Mouse (Mus musculus) heart, embryonic 10.5 days (tissue): ENCODE data around the gene Gimap1. TPM values are rescaled to one million over a fixed set of nuclear protein-coding genes. Genes with fewer than 3 reads are reported as not detected.

Source experiments
- DNase-seq: peaks from one replicate; pipeline ENCODE4 v3.0.0-alpha.2; 2017; ENCODE audit warnings: low spot score
- H3K27ac ChIP-seq: fragments of 300-500 bp; sonication (generic); 2 replicates; pipeline ENCODE4 v1.5.1; 2016; ENCODE audit warnings: mild to moderate bottlenecking
- H3K27me3 ChIP-seq: fragments of 300-500 bp; sonication (generic); 2 replicates; pipeline ENCODE4 v1.6.1; 2016; ENCODE audit warnings: mild to moderate bottlenecking; ENCODE audit not compliant: poor library complexity, insufficient read depth, severe bottlenecking
- H3K36me3 ChIP-seq: fragments of 300-500 bp; sonication (generic); 2 replicates; pipeline ENCODE4 v1.6.1; 2016; ENCODE audit warnings: mild to moderate bottlenecking, moderate library complexity
- H3K4me1 ChIP-seq: fragments of 300-500 bp; sonication (generic); 2 replicates; pipeline ENCODE4 v1.6.1; 2016; ENCODE audit warnings: mild to moderate bottlenecking
- H3K4me3 ChIP-seq: fragments of 300-500 bp; sonication (generic); 2 replicates; pipeline ENCODE4 v1.5.1; 2016; ENCODE audit warnings: mild to moderate bottlenecking, moderate library complexity
- H3K9me3 ChIP-seq: fragments of 300-500 bp; sonication (generic); 2 replicates; pipeline ENCODE4 v1.6.1; 2016; ENCODE audit warnings: mild to moderate bottlenecking, moderate library complexity
- WGBS: fragments of 180-500 bp; shearing (Covaris S2); methylation state at CpG from one replicate; pipeline ENCODE4 v1.1.7; 2016; 5-methylcytosine and 5-hydroxymethylcytosine counted together
- polyA plus RNA-seq: library from polyadenylated mRNA; unstranded; fragments of >200 nt; fragmentation: Nextera tagmentation; extraction: Ambion mirVana; gene quantifications from 2 replicates; pipeline ENCODE4 v1.2.1, GENCODE M21; 2016

Gene Gimap1
- polyA plus RNA-seq, 1 experiment from 2014 or later = 14.6 TPM

DNA sequence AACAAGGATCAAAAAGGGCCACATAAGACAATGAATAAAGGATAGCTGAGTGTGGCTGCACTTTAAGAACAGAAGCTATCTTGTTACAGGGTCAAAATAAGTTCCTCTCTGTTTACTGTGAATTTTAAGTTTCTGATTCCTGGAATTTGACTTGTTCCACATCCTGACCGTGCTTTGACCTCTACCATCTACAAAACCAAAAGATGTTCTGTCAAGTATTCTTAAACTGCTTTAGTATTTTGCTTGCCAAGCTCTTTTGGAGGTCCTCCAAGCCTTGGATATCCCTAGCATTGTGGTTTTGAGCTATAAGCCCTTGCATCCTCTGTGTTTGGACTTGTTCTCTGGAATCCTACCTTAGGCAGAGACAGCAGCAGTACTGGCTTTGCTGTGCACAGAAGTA is 46.3 kb downstream of the Gimap1 start:
- 70% methylated on average over 1 of the region's 1 CpGs for WGBS
- DNase-seq = no peak
- Histone ChIP-seq H3K4me3 (no peak overlapping the region), H3K36me3 (no peaks in the 10 kb centered on the region), H3K9me3 (no peaks in the 10 kb centered on the region), H3K4me1 (no peaks in the 10 kb centered on the region), H3K27ac (no peak overlapping the region), H3K27me3 (no peaks in the 10 kb centered on the region)

DNA sequence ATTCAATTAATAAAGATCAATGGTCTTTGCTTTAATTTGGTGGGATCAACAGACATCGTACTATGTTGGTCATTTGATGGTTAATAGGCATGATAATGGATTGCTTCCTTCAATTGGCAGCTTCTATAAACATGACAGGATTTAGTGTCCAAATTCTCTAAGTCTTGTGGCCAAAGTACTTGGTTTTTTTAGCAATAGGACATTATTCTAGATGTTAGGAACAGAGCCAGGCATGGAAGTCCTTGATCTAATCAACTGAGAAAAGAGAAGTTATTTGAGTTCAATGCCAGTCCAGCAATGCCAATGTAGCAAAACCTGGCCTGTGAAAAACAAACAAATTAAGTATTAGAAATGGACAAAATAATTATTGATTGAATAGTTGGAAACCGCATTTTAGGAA is 46.7 kb downstream of the Gimap1 start:
- no peaks in the 10 kb centered on the region for H3K27me3 ChIP-seq
- H3K4me1 ChIP-seq = no peaks in the 10 kb centered on the region
- H3K36me3 ChIP-seq = no peaks in the 10 kb centered on the region
- H3K9me3 ChIP-seq = no peaks in the 10 kb centered on the region
- no peak overlapping the region for H3K27ac ChIP-seq
- no peak for DNase-seq
- H3K4me3 ChIP-seq = no peak overlapping the region
- 78% methylated on average over 2 of the region's 2 CpGs for WGBS

DNA sequence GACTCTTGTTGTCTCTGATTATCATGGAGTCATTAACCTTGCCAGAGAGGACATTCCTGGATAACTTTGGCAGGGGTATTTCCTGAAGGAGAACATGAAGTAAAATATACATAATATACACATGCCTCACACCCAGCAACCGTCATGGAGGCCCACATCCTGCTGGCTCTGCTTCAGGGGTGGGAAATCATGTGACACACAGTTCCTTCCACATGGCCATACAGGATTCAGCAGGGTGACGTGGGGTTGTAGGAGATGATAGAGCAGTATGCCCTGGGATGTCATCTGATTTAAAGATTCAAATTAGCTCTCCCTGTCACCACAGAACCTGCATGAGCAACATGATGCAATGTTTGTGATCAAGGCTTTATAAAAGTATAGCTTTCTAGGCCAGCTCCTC is 49.0 kb downstream of the Gimap1 start:
- H3K4me3 ChIP-seq = no peak overlapping the region
- no peak for DNase-seq
- H3K4me1 ChIP-seq = no peaks in the 10 kb centered on the region
- 68% methylated on average over 2 of the region's 2 CpGs for WGBS
- no peak overlapping the region for H3K27ac ChIP-seq
- no peaks in the 10 kb centered on the region for H3K9me3 ChIP-seq
- no peaks in the 10 kb centered on the region for H3K27me3 ChIP-seq
- no peaks in the 10 kb centered on the region for H3K36me3 ChIP-seq

Other genes starting within 250 kb of the Gimap1 start
- 21.1 and 26.6 TPM in 2 replicates for gene Atp6v0e2, start 201.4 kb upstream of the Gimap1 start, polyA plus RNA-seq
- 9.5 and 12.9 TPM in 2 replicates for gene Lrrc61, start 184.3 kb upstream of the Gimap1 start, polyA plus RNA-seq
- 10.5 and 18.2 TPM in 2 replicates for gene Rarres2, start 166.3 kb upstream of the Gimap1 start, polyA plus RNA-seq
- gene Gm45021, start 149.4 kb upstream of the Gimap1 start, polyA plus RNA-seq = not detected in 2 replicates
- gene Repin1, start 145.2 kb upstream of the Gimap1 start, polyA plus RNA-seq = 31.9 and 33.2 TPM in 2 replicates
- 0.49 TPM in 1 of 2 replicates, not detected in the other for gene Gm44965, start 145.1 kb upstream of the Gimap1 start, polyA plus RNA-seq
- gene Zfp775, start 137.0 kb upstream of the Gimap1 start, polyA plus RNA-seq = 7.7 and 8.9 TPM in 2 replicates
- 0.90 and 1.6 TPM in 2 replicates for gene AI854703, start 112.3 kb upstream of the Gimap1 start, polyA plus RNA-seq
- 0.70 and 0.87 TPM in 2 replicates for gene Gimap8, start 91.8 kb upstream of the Gimap1 start, polyA plus RNA-seq
- 7.4 and 8.7 TPM in 2 replicates for gene Gimap9, start 62.9 kb upstream of the Gimap1 start, polyA plus RNA-seq
- gene Gimap4, start 54.5 kb upstream of the Gimap1 start, polyA plus RNA-seq = 6.4 and 10.6 TPM in 2 replicates
- 21.3 and 26.0 TPM in 2 replicates for gene Gimap6, start 30.8 kb upstream of the Gimap1 start, polyA plus RNA-seq
- gene Gm28053, start 20.4 kb upstream of the Gimap1 start, polyA plus RNA-seq = 1.9 and 2.5 TPM in 2 replicates
- gene Gimap7, start 20.4 kb upstream of the Gimap1 start, polyA plus RNA-seq = not detected in 2 replicates
- gene Gimap5, start 7.1 kb downstream of the Gimap1 start, polyA plus RNA-seq = 2.7 and 4.0 TPM in 2 replicates
- gene Gimap3, start 31.8 kb downstream of the Gimap1 start, polyA plus RNA-seq = 0.11 TPM in 1 of 2 replicates, not detected in the other
- gene Tmem176a, start 101.9 kb downstream of the Gimap1 start, polyA plus RNA-seq = 65.3 and 84.3 TPM in 2 replicates
- gene Tmem176b, start 102.4 kb downstream of the Gimap1 start, polyA plus RNA-seq = 150 and 178 TPM in 2 replicates
- not detected in 2 replicates for gene Aoc1, start 133.8 kb downstream of the Gimap1 start, polyA plus RNA-seq
- gene 1600015I10Rik, start 190.8 kb downstream of the Gimap1 start, polyA plus RNA-seq = 0.05 TPM in 1 of 2 replicates, not detected in the other
- gene Doxl2, start 235.9 kb downstream of the Gimap1 start, polyA plus RNA-seq = not detected in 2 replicates
- gene Svs1, start 247.8 kb downstream of the Gimap1 start, polyA plus RNA-seq = not detected in 2 replicates